15 mouse cellular contexts compared by ENCODE assay signal in the genomic region with DNA sequence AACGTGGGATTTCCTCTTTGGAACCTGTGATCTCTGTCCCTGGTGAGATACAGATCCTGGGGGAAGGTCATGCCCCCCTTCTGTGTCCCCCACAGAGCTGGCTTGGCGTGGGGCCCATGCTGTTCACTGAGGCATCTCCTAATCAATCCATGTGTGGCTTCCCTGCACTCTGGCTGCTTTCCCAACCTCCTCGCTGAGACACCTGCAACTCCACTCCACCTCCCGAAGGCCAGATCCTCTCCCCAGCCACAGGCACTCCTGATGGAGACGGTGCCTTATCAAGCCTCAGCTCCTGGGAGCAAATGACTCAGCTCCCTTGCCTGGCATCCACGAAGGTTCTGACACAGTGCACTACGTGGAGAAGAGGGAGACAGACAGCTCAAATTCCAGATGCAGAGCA. TPM values are rescaled to one million over a fixed set of nuclear protein-coding genes. Genes with fewer than 3 reads are reported as not detected.
DNase-seq lines count a peak whose midpoint lies in the region; ATAC-seq lines count a peak whose summit lies in the region.
"Had no signal": no experiment of that assay in that cellular context is flagged by ENCODE, and none has a peak within 500 bp of the region (broad histone marks: within the 10 kb centered on the region; RNA-seq: fewer than 3 reads in every experiment).

No protein-coding gene starts in this region.

- peak; percentile 45 for DNase-seq in kidney, adult 11 months
- DNase-seq in Muller cell, postnatal 12 days (ENCODE audit: inconsistent ontology term) = peak; percentile 29
- peak; percentile 21 to 49 for DNase-seq in cerebellum, postnatal 14 days
- peak; percentile 59 to 60 for DNase-seq in kidney, postnatal 25 days
- DNase-seq in urinary bladder, postnatal 10 days (ENCODE audit: low spot score) = no peak
- DNase-seq: heart, adult 2 months; lung, adult 18-20 months; thymus, postnatal 25 days had no signal

- ATAC-seq in kidney, embryonic 14.5 days (ENCODE audit: low FRiP score, low TSS enrichment) = no peak
- ATAC-seq in megakaryocyte progenitor cell, adult 5-6 weeks (replicated peaks; ENCODE audit: poor library complexity) = no peak

- no peak overlapping the region for H3K4me3 ChIP-seq in kidney, embryonic 14.5 days (ENCODE audit: low read length)
- H3K4me3 ChIP-seq: embryonic facial prominence, embryonic 12.5 days; heart, adult 2 months; hindbrain, embryonic 10.5 days; limb, embryonic 12.5 days had no signal

- H3K4me2 ChIP-seq in kidney, embryonic 14.5 days (replicated peaks; ENCODE audit: low read depth, low read length) = no peak overlapping the region
- H3K4me2 ChIP-seq: embryonic facial prominence, embryonic 12.5 days; limb, embryonic 12.5 days had no signal

- H3K4me1 ChIP-seq in kidney, embryonic 14.5 days (ENCODE audit: control insufficient read depth, insufficient read depth, low read length) = no peaks in the 10 kb centered on the region
- H3K4me1 ChIP-seq: embryonic facial prominence, embryonic 12.5 days; limb, embryonic 12.5 days had no signal

- H3K9me3 ChIP-seq in kidney, embryonic 14.5 days (ENCODE audit: control insufficient read depth, low read length) = no peaks in the 10 kb centered on the region
- H3K9me3 ChIP-seq: embryonic facial prominence, embryonic 12.5 days; hindbrain, embryonic 10.5 days; limb, embryonic 12.5 days had no signal

- H3K36me3 ChIP-seq in kidney, embryonic 14.5 days (ENCODE audit: control insufficient read depth, insufficient read depth, low read length) = no peaks in the 10 kb centered on the region
- H3K36me3 ChIP-seq: embryonic facial prominence, embryonic 12.5 days; hindbrain, embryonic 10.5 days; limb, embryonic 12.5 days had no signal

- 33% methylated on average over 7 of the region's 7 CpGs for WGBS in kidney, embryonic 14.5 days

- H3K27ac ChIP-seq in kidney, embryonic 14.5 days (ENCODE audit: low read depth, low read length) = no peak overlapping the region
- H3K27ac ChIP-seq: embryonic facial prominence, embryonic 12.5 days; heart, adult 2 months; hindbrain, embryonic 10.5 days; limb, embryonic 12.5 days had no signal

- H3K27me3 ChIP-seq in kidney, embryonic 14.5 days (ENCODE audit: control insufficient read depth, insufficient read depth, low read length) = no peaks in the 10 kb centered on the region
- H3K27me3 ChIP-seq: embryonic facial prominence, embryonic 12.5 days; limb, embryonic 12.5 days had no signal

- H3K9ac ChIP-seq in kidney, embryonic 14.5 days (ENCODE audit: low read depth, low read length) = no peak overlapping the region
- H3K9ac ChIP-seq: embryonic facial prominence, embryonic 12.5 days; limb, embryonic 12.5 days had no signal

RNA-seq across cellular contexts. Expression of a gene that starts 58.6 kb away (rescaled TPM):
- not detected in 2 replicates for polyA plus RNA-seq in kidney, embryonic 14.5 days (2014; fragmentation: Nextera tagmentation; extraction: Ambion mirVana)
- total RNA-seq in megakaryocyte progenitor cell, adult 5-6 weeks (2015) = not detected in 2 replicates
- not detected in 2 replicates for total RNA-seq in megakaryocyte progenitor cell, adult 5-6 weeks (2017)
- total RNA-seq: heart, adult 2 months; megakaryocyte-erythroid progenitor cell, adult 5-6 weeks had no signal
- polyA plus RNA-seq: embryonic facial prominence, embryonic 12.5 days; heart, adult 2 months; large intestine, adult 2 months; limb, embryonic 12.5 days had no signal
